Mouse (Mus musculus) adrenal gland (tissue): ENCODE measurements around the gene Olfr512.

ENCODE experiments used
- intact Hi-C: fragments of 180-260 bp; cut with DNase I; formaldehyde crosslinking; loops from one replicate; pipeline ENCODE4 v1.15.1; 2025
- long read RNA-seq, 2 experiments: library from polyadenylated mRNA; unstranded; transcript quantifications; one replicate each; pipeline ENCODE4 v2.0.0; 2020; ENCODE audit warnings: borderline replicate concordance in 1 of 2; ENCODE audit not compliant: insufficient replicate concordance in 1 of 2

The Olfr512 gene
- long read RNA-seq, experiment 1 = 0 reads
- long read RNA-seq, experiment 2 = 0 reads

GRCm38 (mm10) chr7:108713020-108713419, at the start of gene Olfr512:
Gene Olfr512 (plus strand): TSS chr7:108713320.
- intact Hi-C loops = no loop called here

- intact Hi-C loops = no loop called here
Measured at GRCm38 (mm10) chr7:108666118-108666517, 47.0 kb upstream of the Olfr512 start, which contains the start of gene Olfr510. Gene Olfr510 (plus strand): TSS chr7:108666418.

GRCm38 (mm10) chr7:108671058-108671457, 42.1 kb upstream of the Olfr512 start:
- intact Hi-C loops = no loop called here

GRCm38 (mm10) chr7:108678886-108679285, 34.2 kb upstream of the Olfr512 start:
- intact Hi-C loops = no loop called here

- intact Hi-C loops = no loop called here
Measured at GRCm38 (mm10) chr7:108750673-108751072, 37.6 kb downstream of the Olfr512 start, which contains the start of gene Olfr513. Gene Olfr513 (plus strand): TSS chr7:108750973.

GRCm38 (mm10) chr7:108760411-108760810, 47.3 kb downstream of the Olfr512 start:
- intact Hi-C loops = no loop called here
